Mouse (Mus musculus): Measurements from ENCODE around the gene Ctu2. TPM values are rescaled to one million over a fixed set of nuclear protein-coding genes. Genes with fewer than 3 reads are reported as not detected.

Ctu2 gene
- polyA plus RNA-seq (2016; fragmentation: Nextera tagmentation; extraction: Ambion mirVana) = 79.5 and 80.5 TPM in 2 replicates

- Histone ChIP-seq H3K9me3 (no peaks in the 10 kb centered on the region), H3K27me3 (no peaks in the 10 kb centered on the region), H3K4me2 (peak within 1 kb of the TSS; percentile 90), H3K27ac (peak within 1 kb of the TSS; percentile 79), H3K4me1 (replicated peaks) (peaks cover 20% of the 10 kb centered on the region), H3K4me3 (replicated peaks) (peak within 1 kb of the TSS; percentile 98), H3K9ac (replicated peaks) (peak within 1 kb of the TSS; percentile 91), H3K36me3 (peaks cover 55% of the 10 kb centered on the region)
- ATAC-seq (ENCODE audit: insufficient number of reproducible peaks, insufficient read depth, low FRiP score, low TSS enrichment, low read depth) = peak; percentile 77
- under 1% methylated on average over 91 of the region's 103 CpGs for WGBS
Measured at GRCm38 (mm10) chr8:122475580-122476320, at the start of gene Ctu2, which contains the start of gene Rnf166. Gene Ctu2 (plus strand): TSS chr8:122476143. Gene Rnf166 (minus strand): TSS chr8:122476064.

GRCm38 (mm10) chr8:122426145-122426544 is 49.8 kb upstream of the Ctu2 start:
- Histone ChIP-seq H3K4me2 (no peak overlapping the region), H3K9me3 (no peaks in the 10 kb centered on the region), H3K27me3 (no peaks in the 10 kb centered on the region), H3K36me3 (peaks cover 10% of the 10 kb centered on the region), H3K4me3 (replicated peaks) (no peak overlapping the region), H3K27ac (no peak overlapping the region), H3K9ac (replicated peaks) (no peak overlapping the region), H3K4me1 (replicated peaks) (no peaks in the 10 kb centered on the region)
- WGBS = 77% methylated on average over 9 of the region's 9 CpGs
- no peak for ATAC-seq (ENCODE audit: insufficient number of reproducible peaks, insufficient read depth, low FRiP score, low TSS enrichment, low read depth)

- H3K4me2 ChIP-seq = no peak overlapping the region
- no peak for ATAC-seq (ENCODE audit: insufficient number of reproducible peaks, insufficient read depth, low FRiP score, low TSS enrichment, low read depth)
- H3K27me3 ChIP-seq = no peaks in the 10 kb centered on the region
- H3K9ac ChIP-seq (replicated peaks) = no peak overlapping the region
- H3K4me1 ChIP-seq (replicated peaks) = peaks cover 12% of the 10 kb centered on the region
- no peak overlapping the region for H3K4me3 ChIP-seq (replicated peaks)
- WGBS = 94% methylated on average over 7 of the region's 7 CpGs
- H3K36me3 ChIP-seq = peaks cover 10% of the 10 kb centered on the region
- no peaks in the 10 kb centered on the region for H3K9me3 ChIP-seq
- no peak overlapping the region for H3K27ac ChIP-seq
Measured at GRCm38 (mm10) chr8:122427607-122428006, 48.3 kb upstream of the Ctu2 start.

GRCm38 (mm10) chr8:122428163-122428562 is 47.8 kb upstream of the Ctu2 start:
- Histone ChIP-seq H3K27me3 (no peaks in the 10 kb centered on the region), H3K9me3 (no peaks in the 10 kb centered on the region), H3K9ac (replicated peaks) (no peak overlapping the region), H3K27ac (no peak overlapping the region), H3K4me2 (no peak overlapping the region), H3K36me3 (peaks cover 10% of the 10 kb centered on the region), H3K4me1 (replicated peaks) (peaks cover 17% of the 10 kb centered on the region), H3K4me3 (replicated peaks) (no peak overlapping the region)
- 88% methylated on average over 9 of the region's 9 CpGs for WGBS
- no peak for ATAC-seq (ENCODE audit: insufficient number of reproducible peaks, insufficient read depth, low FRiP score, low TSS enrichment, low read depth)

- H3K36me3 ChIP-seq = peaks cover 25% of the 10 kb centered on the region
- no peak overlapping the region for H3K9ac ChIP-seq (replicated peaks)
- no peaks in the 10 kb centered on the region for H3K27me3 ChIP-seq
- H3K4me1 ChIP-seq (replicated peaks) = peaks cover 19% of the 10 kb centered on the region
- H3K4me3 ChIP-seq (replicated peaks) = no peak overlapping the region
- no peaks in the 10 kb centered on the region for H3K9me3 ChIP-seq
- no peak overlapping the region; the same call in 1 of the 2 replicates for H3K4me2 ChIP-seq
- ATAC-seq (ENCODE audit: insufficient number of reproducible peaks, insufficient read depth, low FRiP score, low TSS enrichment, low read depth) = no peak
- 84% methylated on average over 10 of the region's 10 CpGs for WGBS
- no peak overlapping the region for H3K27ac ChIP-seq
Measured at GRCm38 (mm10) chr8:122430058-122430636, 45.8 kb upstream of the Ctu2 start.

GRCm38 (mm10) chr8:122430646-122431045 is 45.3 kb upstream of the Ctu2 start:
- 80% methylated on average over 3 of the region's 3 CpGs for WGBS

GRCm38 (mm10) chr8:122431694-122432442 is 44.1 kb upstream of the Ctu2 start:
- H3K9ac ChIP-seq (replicated peaks) = peak overlapping the region; percentile 83
- whole genome bisulfite sequencing = 34% methylated on average over 18 of the region's 18 CpGs
- H3K36me3 ChIP-seq = peaks cover 34% of the 10 kb centered on the region
- no peaks in the 10 kb centered on the region for H3K27me3 ChIP-seq
- peaks cover 19% of the 10 kb centered on the region for H3K4me1 ChIP-seq (replicated peaks)
- peak overlapping the region; percentile 66 for H3K27ac ChIP-seq
- peak overlapping the region; percentile 91 for H3K4me2 ChIP-seq
- H3K4me3 ChIP-seq (replicated peaks) = peak overlapping the region; percentile 60
- H3K9me3 ChIP-seq = peaks cover 5% of the 10 kb centered on the region; the same call in 1 of the 2 replicates
- no peak for ATAC-seq (ENCODE audit: insufficient number of reproducible peaks, insufficient read depth, low FRiP score, low TSS enrichment, low read depth)

More at GRCm38 (mm10) chr8:122430646-122431045, 45.3 kb upstream of the Ctu2 start:
- Histone ChIP-seq H3K36me3 (peaks cover 25% of the 10 kb centered on the region), H3K4me2 (no peak overlapping the region), H3K4me3 (replicated peaks) (no peak overlapping the region), H3K27me3 (no peaks in the 10 kb centered on the region), H3K9ac (replicated peaks) (no peak overlapping the region), H3K4me1 (replicated peaks) (peaks cover 19% of the 10 kb centered on the region), H3K27ac (no peak overlapping the region), H3K9me3 (peaks cover 4% of the 10 kb centered on the region; the same call in 1 of the 2 replicates)
- ATAC-seq (ENCODE audit: insufficient number of reproducible peaks, insufficient read depth, low FRiP score, low TSS enrichment, low read depth) = no peak

GRCm38 (mm10) chr8:122432443-122433268 is 43.3 kb upstream of the Ctu2 start, which contains the start of gene Cyba:
Gene Cyba (minus strand): TSS chr8:122432930.
- peaks cover 19% of the 10 kb centered on the region for H3K4me1 ChIP-seq (replicated peaks)
- peak within 1 kb of the TSS; percentile 83 for H3K9ac ChIP-seq (replicated peaks)
- peak within 1 kb of the TSS; percentile 60 for H3K4me3 ChIP-seq (replicated peaks)
- H3K27me3 ChIP-seq = no peaks in the 10 kb centered on the region
- H3K4me2 ChIP-seq = peak within 1 kb of the TSS; percentile 91
- ATAC-seq (ENCODE audit: insufficient number of reproducible peaks, insufficient read depth, low FRiP score, low TSS enrichment, low read depth) = peak; percentile 66
- H3K27ac ChIP-seq = peak within 1 kb of the TSS; percentile 66
- peaks cover 5% of the 10 kb centered on the region; the same call in 1 of the 2 replicates for H3K9me3 ChIP-seq
- H3K36me3 ChIP-seq = peaks cover 42% of the 10 kb centered on the region
- WGBS = 3% methylated on average over 45 of the region's 45 CpGs

- no peak for ATAC-seq (ENCODE audit: insufficient number of reproducible peaks, insufficient read depth, low FRiP score, low TSS enrichment, low read depth)
- Histone ChIP-seq H3K4me1 (replicated peaks) (peaks cover 19% of the 10 kb centered on the region), H3K9ac (replicated peaks) (peak overlapping the region; percentile 83), H3K27ac (0 out of 2 replicates have a peak overlapping the region, but pooled peaks have one; percentile 66), H3K4me3 (replicated peaks) (no peak overlapping the region), H3K9me3 (peaks cover 5% of the 10 kb centered on the region; the same call in 1 of the 2 replicates), H3K36me3 (peaks cover 49% of the 10 kb centered on the region), H3K4me2 (peak overlapping the region; percentile 91), H3K27me3 (no peaks in the 10 kb centered on the region)
- WGBS = 68% methylated on average over 11 of the region's 11 CpGs
Measured at GRCm38 (mm10) chr8:122433269-122433905, 42.6 kb upstream of the Ctu2 start.

- Histone ChIP-seq H3K9ac (replicated peaks) (no peak overlapping the region), H3K27me3 (no peaks in the 10 kb centered on the region), H3K4me2 (no peak overlapping the region), H3K4me1 (replicated peaks) (peaks cover 19% of the 10 kb centered on the region), H3K27ac (no peak overlapping the region), H3K36me3 (peaks cover 64% of the 10 kb centered on the region), H3K9me3 (peaks cover 5% of the 10 kb centered on the region; the same call in 1 of the 2 replicates), H3K4me3 (replicated peaks) (no peak overlapping the region)
- WGBS = 88% methylated on average over 6 of the region's 6 CpGs
- no peak for ATAC-seq (ENCODE audit: insufficient number of reproducible peaks, insufficient read depth, low FRiP score, low TSS enrichment, low read depth)
Measured at GRCm38 (mm10) chr8:122435375-122435774, 40.6 kb upstream of the Ctu2 start.
